Mouse (Mus musculus): ENCODE measurements around the gene Hoxc10. TPM values are rescaled to one million over a fixed set of nuclear protein-coding genes. Genes with fewer than 3 reads are reported as not detected.

The Hoxc10 gene
- not detected in 2 replicates for total RNA-seq (2014; rRNA removed; ENCODE audit: low replicate concordance)
- polyA plus RNA-seq (2015; fragmentation: Nextera tagmentation; extraction: Ambion mirVana), result not detected in 2 replicates

- ATAC-seq (ENCODE audit: insufficient read depth, low read depth), result no peak
- H3K4me2 ChIP-seq (ENCODE audit: low read depth, low read length), result no peak within 1 kb of the TSS
- 3% methylated on average over 27 of the region's 27 CpGs for WGBS
These were observed at the start of gene Hoxc10 for GRCm38 (mm10) chr15:102966776-102967311. Gene Hoxc10, plus strand, starts transcription at chr15:102966796.

GRCm38 (mm10) chr15:102917972-102918572 is 48.5 kb upstream of the Hoxc10 start:
- ATAC-seq (ENCODE audit: insufficient read depth, low read depth), result no peak
- TF ChIP-seq EP300 (IDR thresholded peaks at IDR 0.05; ENCODE audit: low read depth) (no peak), CTCF (IDR thresholded peaks at IDR 0.05; ENCODE audit: low read depth) (no peak)

More at GRCm38 (mm10) chr15:102966776-102967311, at the start of gene Hoxc10:
- no peak for TF ChIP-seq EP300 (IDR thresholded peaks at IDR 0.05; ENCODE audit: low read depth)
- TF ChIP-seq CTCF (IDR thresholded peaks at IDR 0.05; ENCODE audit: low read depth), result no peak
- H3K4me1 ChIP-seq (ENCODE audit: control insufficient read depth, insufficient read depth), result no peaks in the 10 kb centered on the region
- H3K9me3 ChIP-seq (replicated peaks; ENCODE audit: control insufficient read depth, low read length), result no peaks in the 10 kb centered on the region
- no peak for DNase-seq (ENCODE audit: low spot score)
- no peak within 1 kb of the TSS for H3K27ac ChIP-seq (ENCODE audit: low read depth)
- H3K27me3 ChIP-seq (ENCODE audit: control insufficient read depth, insufficient read depth, low read length), result peaks cover 98% of the 10 kb centered on the region
- peak within 1 kb of the TSS; percentile 9 for H3K4me3 ChIP-seq (ENCODE audit: low read depth, low read length)
- H3K9ac ChIP-seq (replicated peaks; ENCODE audit: low read depth, low read length), result no peak within 1 kb of the TSS
- H3K36me3 ChIP-seq (replicated peaks; ENCODE audit: control insufficient read depth, insufficient read depth, low read length), result no peaks in the 10 kb centered on the region

GRCm38 (mm10) chr15:102918611-102919265 is 47.9 kb upstream of the Hoxc10 start:
- Histone ChIP-seq H3K9me3 (replicated peaks; ENCODE audit: control insufficient read depth, low read length) (no peaks in the 10 kb centered on the region), H3K36me3 (replicated peaks; ENCODE audit: control insufficient read depth, insufficient read depth, low read length) (no peaks in the 10 kb centered on the region), H3K4me1 (ENCODE audit: control insufficient read depth, insufficient read depth) (no peaks in the 10 kb centered on the region), H3K4me2 (ENCODE audit: low read depth, low read length) (no peak overlapping the region), H3K9ac (replicated peaks; ENCODE audit: low read depth, low read length) (no peak overlapping the region), H3K27ac (ENCODE audit: low read depth) (no peak overlapping the region), H3K4me3 (ENCODE audit: low read depth, low read length) (no peak overlapping the region), H3K27me3 (ENCODE audit: control insufficient read depth, insufficient read depth, low read length) (peaks cover 99% of the 10 kb centered on the region)
- ATAC-seq (ENCODE audit: insufficient read depth, low read depth) (no peak), DNase-seq (ENCODE audit: low spot score) (no peak)
- no peak for TF ChIP-seq CTCF (IDR thresholded peaks at IDR 0.05; ENCODE audit: low read depth)
- no peak for TF ChIP-seq EP300 (IDR thresholded peaks at IDR 0.05; ENCODE audit: low read depth)
- 5% methylated on average over 7 of the region's 7 CpGs for WGBS

More at GRCm38 (mm10) chr15:102917972-102918572, 48.5 kb upstream of the Hoxc10 start:
- Histone ChIP-seq H3K4me2 (ENCODE audit: low read depth, low read length) (no peak overlapping the region), H3K36me3 (replicated peaks; ENCODE audit: control insufficient read depth, insufficient read depth, low read length) (no peaks in the 10 kb centered on the region), H3K27ac (ENCODE audit: low read depth) (no peak overlapping the region), H3K4me1 (ENCODE audit: control insufficient read depth, insufficient read depth) (no peaks in the 10 kb centered on the region), H3K9ac (replicated peaks; ENCODE audit: low read depth, low read length) (no peak overlapping the region), H3K4me3 (ENCODE audit: low read depth, low read length) (no peak overlapping the region), H3K27me3 (ENCODE audit: control insufficient read depth, insufficient read depth, low read length) (peaks cover 99% of the 10 kb centered on the region), H3K9me3 (replicated peaks; ENCODE audit: control insufficient read depth, low read length) (no peaks in the 10 kb centered on the region)
- WGBS, result 5% methylated on average over 20 of the region's 20 CpGs
- DNase-seq (ENCODE audit: low spot score), result no peak

- H3K9ac ChIP-seq (replicated peaks; ENCODE audit: low read depth, low read length), result no peak overlapping the region
- TF ChIP-seq CTCF (IDR thresholded peaks at IDR 0.05; ENCODE audit: low read depth) (no peak), EP300 (IDR thresholded peaks at IDR 0.05; ENCODE audit: low read depth) (no peak)
- WGBS, result 6% methylated on average over 12 of the region's 12 CpGs
- ATAC-seq (ENCODE audit: insufficient read depth, low read depth) (no peak), DNase-seq (ENCODE audit: low spot score) (no peak)
- no peak overlapping the region for H3K4me2 ChIP-seq (ENCODE audit: low read depth, low read length)
- no peak overlapping the region for H3K27ac ChIP-seq (ENCODE audit: low read depth)
- H3K36me3 ChIP-seq (replicated peaks; ENCODE audit: control insufficient read depth, insufficient read depth, low read length), result no peaks in the 10 kb centered on the region
- no peak overlapping the region for H3K4me3 ChIP-seq (ENCODE audit: low read depth, low read length)
- no peaks in the 10 kb centered on the region for H3K9me3 ChIP-seq (replicated peaks; ENCODE audit: control insufficient read depth, low read length)
- H3K4me1 ChIP-seq (ENCODE audit: control insufficient read depth, insufficient read depth), result no peaks in the 10 kb centered on the region
- peaks cover 99% of the 10 kb centered on the region for H3K27me3 ChIP-seq (ENCODE audit: control insufficient read depth, insufficient read depth, low read length)
These were observed 47.0 kb upstream of the Hoxc10 start for GRCm38 (mm10) chr15:102919336-102920180.

GRCm38 (mm10) chr15:102920619-102921018 is 46.0 kb upstream of the Hoxc10 start:
- H3K9ac ChIP-seq (replicated peaks; ENCODE audit: low read depth, low read length), result no peak overlapping the region
- TF ChIP-seq EP300 (IDR thresholded peaks at IDR 0.05; ENCODE audit: low read depth), result no peak
- no peak for TF ChIP-seq CTCF (IDR thresholded peaks at IDR 0.05; ENCODE audit: low read depth)
- ATAC-seq (ENCODE audit: insufficient read depth, low read depth) (no peak; the same call in 1 of the 2 replicates), DNase-seq (ENCODE audit: low spot score) (no peak)
- H3K4me3 ChIP-seq (ENCODE audit: low read depth, low read length), result peak overlapping the region; percentile 20; the same call in 1 of the 2 replicates
- H3K4me2 ChIP-seq (ENCODE audit: low read depth, low read length), result peak overlapping the region; percentile 22; the same call in 1 of the 2 replicates
- no peaks in the 10 kb centered on the region for H3K4me1 ChIP-seq (ENCODE audit: control insufficient read depth, insufficient read depth)
- WGBS, result 2% methylated on average over 19 of the region's 20 CpGs
- H3K36me3 ChIP-seq (replicated peaks; ENCODE audit: control insufficient read depth, insufficient read depth, low read length), result no peaks in the 10 kb centered on the region
- H3K27me3 ChIP-seq (ENCODE audit: control insufficient read depth, insufficient read depth, low read length), result peaks cover 99% of the 10 kb centered on the region
- H3K27ac ChIP-seq (ENCODE audit: low read depth), result no peak overlapping the region
- H3K9me3 ChIP-seq (replicated peaks; ENCODE audit: control insufficient read depth, low read length), result no peaks in the 10 kb centered on the region

Measured in heart, postnatal 0 days (tissue).